Mouse (Mus musculus) naive thymus-derived CD4-positive, alpha-beta T cell, adult 2 months (primary cell): Measurements from ENCODE around the gene Slc35c1.

Source experiments
- DNase-seq: peaks from one replicate; pipeline ENCODE4 v3.0.0-alpha.2; 2011; ENCODE audit warnings: low read depth

Slc35c1 gene

GRCm38 (mm10) chr2:92403776-92404319 is 56.5 kb downstream of the Slc35c1 start:
- DNase-seq, result no peak
